Mouse (Mus musculus) thymus, adult 2 months (tissue): ENCODE data around the gene Atxn1. TPM values are rescaled to one million over a fixed set of nuclear protein-coding genes. Genes with fewer than 3 reads are reported as not detected.

Source experiments
- DNase-seq: peaks from one replicate; pipeline ENCODE4 v3.0.0; 2021
- H3K27ac ChIP-seq: fragments of 200-500 bp; 2 replicates; pipeline ENCODE4 v1.5.1; 2012; ENCODE audit warnings: low read length, control low read depth; ENCODE audit not compliant: control insufficient read depth, insufficient read depth
- H3K27me3 ChIP-seq: fragments of 200-500 bp; 2 replicates; pipeline ENCODE4 v1.6.1; 2012; ENCODE audit warnings: mild to moderate bottlenecking, low read length, moderate library complexity, mixed read lengths; ENCODE audit not compliant: control insufficient read depth, insufficient read depth
- H3K36me3 ChIP-seq: fragments of 200-500 bp; 2 replicates; pipeline ENCODE4 v1.6.1; 2012; ENCODE audit warnings: mild to moderate bottlenecking, low read length, moderate library complexity; ENCODE audit not compliant: control insufficient read depth, insufficient read depth
- H3K4me1 ChIP-seq: fragments of 200-500 bp; replicated peaks from 2 replicates; pipeline ENCODE4 v1.6.1; 2012; ENCODE audit warnings: low read length; ENCODE audit not compliant: control insufficient read depth, insufficient read depth
- H3K4me3 ChIP-seq: fragments of 200-500 bp; 2 replicates; pipeline ENCODE4 v1.5.1; 2012; ENCODE audit warnings: mild to moderate bottlenecking, low read length, control low read depth, moderate library complexity; ENCODE audit not compliant: control insufficient read depth, insufficient read depth
- CTCF ChIP-seq: fragments of 200-500 bp; IDR thresholded peaks from 2 replicates; pipeline ENCODE4 v1.5.1; 2012; ENCODE audit warnings: mild to moderate bottlenecking, control low read depth, low read length, moderate library complexity, borderline replicate concordance; ENCODE audit not compliant: control insufficient read depth, poor library complexity, insufficient read depth; ENCODE audit errors: extremely low read depth
- POLR2A ChIP-seq: fragments of 200-500 bp; IDR thresholded peaks from 2 replicates; pipeline ENCODE4 v1.6.1; 2012; ENCODE audit warnings: mild to moderate bottlenecking, low read length, control low read depth, moderate library complexity; ENCODE audit not compliant: control insufficient read depth, poor library complexity, insufficient read depth; ENCODE audit errors: extremely low read depth
- whole genome bisulfite sequencing: fragments of 180-500 bp; shearing (Covaris S2); methylation state at CpG from one replicate; pipeline ENCODE4 v1.1.7; 2018; 5-methylcytosine and 5-hydroxymethylcytosine counted together
- polyA plus RNA-seq: library from polyadenylated mRNA; depleted of rRNA; stranded (reverse); fragments of >200 nt; gene quantifications from 2 replicates; pipeline ENCODE4 v1.2.3, GENCODE M21; 2012

The Atxn1 gene
- polyA plus RNA-seq, 1 experiment: 13.5 TPM

- no peaks in the 10 kb centered on the region for H3K4me1 ChIP-seq
- no peak overlapping the region for H3K27ac ChIP-seq
- TF ChIP-seq CTCF (no peak), POLR2A (no peak)
- DNase-seq: no peak
- H3K36me3 ChIP-seq: no peaks in the 10 kb centered on the region
- 96% methylated on average over 7 of the region's 7 CpGs for WGBS
- no peak overlapping the region for H3K4me3 ChIP-seq
- H3K27me3 ChIP-seq: no peaks in the 10 kb centered on the region
These were observed 22.5 kb downstream of the Atxn1 start for GRCm38 (mm10) chr13:45942337-45942736.

- Histone ChIP-seq H3K4me3 (no peak overlapping the region), H3K27me3 (no peaks in the 10 kb centered on the region), H3K36me3 (no peaks in the 10 kb centered on the region), H3K4me1 (no peaks in the 10 kb centered on the region), H3K27ac (no peak overlapping the region)
- no peak for DNase-seq
- WGBS: 95% methylated on average over 4 of the region's 4 CpGs
- no peak for TF ChIP-seq POLR2A
- TF ChIP-seq CTCF: no peak
These were observed 24.1 kb downstream of the Atxn1 start for GRCm38 (mm10) chr13:45940714-45941113.

- 95% methylated on average over 6 of the region's 6 CpGs for WGBS
- Histone ChIP-seq H3K27ac (no peak overlapping the region), H3K4me3 (no peak overlapping the region), H3K36me3 (no peaks in the 10 kb centered on the region), H3K4me1 (no peaks in the 10 kb centered on the region), H3K27me3 (no peaks in the 10 kb centered on the region)
- DNase-seq: no peak
- TF ChIP-seq POLR2A: no peak
- no peak for TF ChIP-seq CTCF
These were observed 25.2 kb downstream of the Atxn1 start for GRCm38 (mm10) chr13:45939561-45939960.

- Histone ChIP-seq H3K27me3 (no peaks in the 10 kb centered on the region), H3K27ac (no peak overlapping the region), H3K36me3 (no peaks in the 10 kb centered on the region), H3K4me1 (no peaks in the 10 kb centered on the region), H3K4me3 (no peak overlapping the region)
- 96% methylated on average over 5 of the region's 5 CpGs for WGBS
- DNase-seq: no peak
- TF ChIP-seq CTCF (no peak), POLR2A (no peak)
These were observed 26.7 kb downstream of the Atxn1 start for GRCm38 (mm10) chr13:45938083-45938482.

- H3K27ac ChIP-seq: no peak overlapping the region
- H3K4me1 ChIP-seq: no peaks in the 10 kb centered on the region
- no peak overlapping the region for H3K4me3 ChIP-seq
- H3K27me3 ChIP-seq: no peaks in the 10 kb centered on the region
- TF ChIP-seq CTCF: no peak
- TF ChIP-seq POLR2A: no peak
- no peaks in the 10 kb centered on the region for H3K36me3 ChIP-seq
- no peak for DNase-seq
These were observed 28.0 kb downstream of the Atxn1 start for GRCm38 (mm10) chr13:45936765-45937164.

GRCm38 (mm10) chr13:45935798-45936197, 29.0 kb downstream of the Atxn1 start:
- 69% methylated on average over 7 of the region's 7 CpGs for WGBS
- no peak for DNase-seq
- TF ChIP-seq POLR2A (no peak), CTCF (no peak)
- no peaks in the 10 kb centered on the region for H3K27me3 ChIP-seq
- H3K4me3 ChIP-seq: no peak overlapping the region
- H3K4me1 ChIP-seq: no peaks in the 10 kb centered on the region
- H3K27ac ChIP-seq: no peak overlapping the region
- H3K36me3 ChIP-seq: no peaks in the 10 kb centered on the region

GRCm38 (mm10) chr13:45934841-45935240, 30.0 kb downstream of the Atxn1 start:
- no peak overlapping the region for H3K27ac ChIP-seq
- H3K4me3 ChIP-seq: no peak overlapping the region
- no peak for DNase-seq
- WGBS: 97% methylated on average over 6 of the region's 6 CpGs
- H3K27me3 ChIP-seq: no peaks in the 10 kb centered on the region
- TF ChIP-seq POLR2A (no peak), CTCF (no peak)
- no peaks in the 10 kb centered on the region for H3K36me3 ChIP-seq
- no peaks in the 10 kb centered on the region for H3K4me1 ChIP-seq
